Mouse (Mus musculus) forebrain, embryonic 11.5 days (tissue): ENCODE measurements around the gene Wnt7a. TPM values are rescaled to one million over a fixed set of nuclear protein-coding genes. Genes with fewer than 3 reads are reported as not detected.

ENCODE experiments used
- ATAC-seq: fragments of 200-750 bp; cut with Nextera tagmentation; replicated peaks from 2 replicates; pipeline ENCODE4 v1.8.0; 2017; ENCODE audit warnings: moderate TSS enrichment; ENCODE audit not compliant: low FRiP score
- DNase-seq: peaks from one replicate; pipeline ENCODE4 v3.0.0-alpha.2; 2017; ENCODE audit warnings: low spot score
- H3K27ac ChIP-seq: fragments of 300-500 bp; sonication (generic); 2 replicates; pipeline ENCODE4 v1.5.1; 2014; ENCODE audit warnings: low read depth, low read length
- H3K27me3 ChIP-seq: fragments of 300-500 bp; sonication (generic); 2 replicates; pipeline ENCODE4 v1.6.1; 2014; ENCODE audit warnings: mild to moderate bottlenecking, low read length, mixed read lengths; ENCODE audit not compliant: control insufficient read depth, insufficient read depth
- H3K36me3 ChIP-seq: fragments of 300-500 bp; sonication (generic); 2 replicates; pipeline ENCODE4 v1.6.1; 2014; ENCODE audit warnings: mild to moderate bottlenecking, low read length, moderate library complexity, mixed read lengths; ENCODE audit not compliant: control insufficient read depth, insufficient read depth
- H3K4me1 ChIP-seq: fragments of 300-500 bp; sonication (generic); replicated peaks from 2 replicates; pipeline ENCODE4 v1.6.1; 2014; ENCODE audit warnings: low read length, mixed read lengths; ENCODE audit not compliant: control insufficient read depth, insufficient read depth
- H3K4me2 ChIP-seq: fragments of 300-500 bp; sonication (generic); 2 replicates; pipeline ENCODE4 v1.6.1; 2014; ENCODE audit warnings: low read depth, mild to moderate bottlenecking, low read length, moderate library complexity, mixed read lengths; ENCODE audit not compliant: severe bottlenecking
- H3K4me3 ChIP-seq: fragments of 300-500 bp; sonication (generic); 2 replicates; pipeline ENCODE4 v1.5.1; 2014; ENCODE audit warnings: low read depth, low read length
- H3K9ac ChIP-seq: fragments of 300-500 bp; sonication (generic); 2 replicates; pipeline ENCODE4 v1.6.1; 2014; ENCODE audit warnings: low read length
- H3K9me3 ChIP-seq: fragments of 300-500 bp; sonication (generic); 2 replicates; pipeline ENCODE4 v1.6.1; 2016; ENCODE audit warnings: low read length, mixed read lengths; ENCODE audit not compliant: control insufficient read depth
- WGBS: fragments of 180-500 bp; shearing (Covaris S2); extraction: QIAGEN DNeasy Blood & Tissue Kit; methylation state at CpG from one replicate; pipeline ENCODE4 v1.1.7; 2014; 5-methylcytosine and 5-hydroxymethylcytosine counted together
- polyA plus RNA-seq: library from polyadenylated mRNA; unstranded; fragments of >200 nt; fragmentation: Nextera tagmentation; extraction: Ambion mirVana; gene quantifications from 2 replicates; pipeline ENCODE4 v1.2.1, GENCODE M21; 2014

Gene Wnt7a
- polyA plus RNA-seq, 1 experiment from 2014 or later: 13.7 TPM

DNA sequence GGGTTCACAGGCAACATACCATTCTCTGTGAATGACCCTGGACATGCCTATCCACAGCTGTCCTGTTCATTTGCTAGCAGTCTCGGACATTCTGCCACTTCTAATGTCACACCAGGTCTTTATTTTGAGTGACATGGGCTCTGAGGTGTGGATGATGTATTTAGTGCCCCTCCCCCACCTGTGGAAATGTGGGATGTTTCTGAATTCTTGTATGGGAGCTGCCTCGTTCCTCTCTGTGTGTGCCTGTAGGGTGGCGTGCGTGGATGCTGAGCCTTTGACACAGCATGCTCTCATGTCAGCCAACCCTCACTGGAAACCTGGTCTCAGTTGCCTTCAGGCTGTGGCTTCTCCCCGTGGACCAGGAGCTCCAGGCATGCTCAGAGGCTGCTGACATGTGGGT is 66.1 kb downstream of the Wnt7a start:
- no peak overlapping the region for H3K4me3 ChIP-seq
- no peak overlapping the region for H3K4me2 ChIP-seq
- 26% methylated on average over 5 of the region's 5 CpGs for WGBS
- H3K4me1 ChIP-seq: peaks cover 55% of the 10 kb centered on the region
- no peaks in the 10 kb centered on the region for H3K27me3 ChIP-seq
- no peak for ATAC-seq
- no peaks in the 10 kb centered on the region for H3K36me3 ChIP-seq
- H3K27ac ChIP-seq: peak overlapping the region; percentile 94
- no peak for DNase-seq
- H3K9ac ChIP-seq: peak overlapping the region; percentile 27
- H3K9me3 ChIP-seq: no peaks in the 10 kb centered on the region

DNA sequence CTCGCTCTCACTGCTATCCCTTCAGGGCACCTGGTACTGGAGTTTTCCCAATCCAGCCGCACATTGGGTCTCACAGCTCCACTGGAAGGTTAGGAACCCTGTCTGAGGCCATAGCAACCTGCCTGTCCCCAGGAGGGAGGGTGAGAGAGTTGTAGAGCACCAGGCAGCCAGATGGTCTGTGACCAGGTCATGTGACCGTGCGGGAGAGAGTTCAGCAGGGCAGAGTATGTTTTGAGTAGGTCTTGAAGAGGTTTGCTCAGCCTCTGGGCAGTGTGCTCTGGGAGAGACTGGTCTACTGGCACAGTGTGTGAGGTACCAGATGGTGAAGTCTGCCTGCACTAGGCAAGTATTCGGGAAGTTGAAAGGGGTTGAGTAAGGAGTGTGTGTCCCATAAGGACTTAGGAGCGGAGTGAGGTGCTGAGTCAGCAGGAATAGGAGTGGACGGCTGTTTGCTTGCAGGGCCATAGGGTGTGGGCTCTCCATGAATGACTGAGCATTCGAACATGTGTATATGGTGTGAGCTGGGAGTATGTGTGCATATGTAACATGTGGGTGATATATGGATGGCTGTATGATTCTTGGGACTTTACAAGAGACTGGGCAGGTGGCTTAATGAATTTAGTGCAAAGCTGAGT is 71.4 kb downstream of the Wnt7a start:
- ATAC-seq (no peak), DNase-seq (peak; percentile 39)
- no peak overlapping the region for H3K9ac ChIP-seq
- no peak overlapping the region for H3K4me2 ChIP-seq
- no peaks in the 10 kb centered on the region for H3K27me3 ChIP-seq
- H3K36me3 ChIP-seq: no peaks in the 10 kb centered on the region
- peaks cover 13% of the 10 kb centered on the region for H3K4me1 ChIP-seq
- no peak overlapping the region for H3K4me3 ChIP-seq
- H3K27ac ChIP-seq: no peak overlapping the region
- 77% methylated on average over 8 of the region's 8 CpGs for WGBS
- no peaks in the 10 kb centered on the region for H3K9me3 ChIP-seq

DNA sequence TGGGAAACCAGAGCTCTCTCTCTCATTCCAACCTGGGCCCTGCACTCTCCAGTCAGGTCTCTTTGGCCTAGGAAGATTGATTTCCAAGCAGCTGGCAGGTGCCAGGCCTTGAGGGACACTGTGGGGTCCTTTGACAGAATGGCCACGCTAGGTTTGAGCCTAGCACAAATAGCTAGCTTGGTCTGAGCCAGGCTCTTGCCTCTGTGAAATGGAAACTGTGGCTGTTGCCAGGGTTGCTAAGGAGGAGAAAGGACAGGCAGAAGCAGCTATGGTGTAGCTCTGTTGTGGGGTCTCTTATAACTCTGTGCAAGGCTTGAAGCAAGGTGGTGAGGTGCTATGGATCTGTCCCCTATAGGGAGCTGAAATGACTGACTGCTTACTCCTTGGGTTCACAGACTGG is 75.7 kb downstream of the Wnt7a start:
- Histone ChIP-seq H3K9ac (no peak overlapping the region), H3K4me2 (no peak overlapping the region), H3K27ac (no peak overlapping the region), H3K4me3 (no peak overlapping the region), H3K27me3 (no peaks in the 10 kb centered on the region), H3K4me1 (no peaks in the 10 kb centered on the region; the same call in 1 of the 2 replicates), H3K36me3 (no peaks in the 10 kb centered on the region), H3K9me3 (no peaks in the 10 kb centered on the region)
- ATAC-seq (no peak), DNase-seq (no peak)
- WGBS: 79% methylated on average over 1 of the region's 1 CpGs

DNA sequence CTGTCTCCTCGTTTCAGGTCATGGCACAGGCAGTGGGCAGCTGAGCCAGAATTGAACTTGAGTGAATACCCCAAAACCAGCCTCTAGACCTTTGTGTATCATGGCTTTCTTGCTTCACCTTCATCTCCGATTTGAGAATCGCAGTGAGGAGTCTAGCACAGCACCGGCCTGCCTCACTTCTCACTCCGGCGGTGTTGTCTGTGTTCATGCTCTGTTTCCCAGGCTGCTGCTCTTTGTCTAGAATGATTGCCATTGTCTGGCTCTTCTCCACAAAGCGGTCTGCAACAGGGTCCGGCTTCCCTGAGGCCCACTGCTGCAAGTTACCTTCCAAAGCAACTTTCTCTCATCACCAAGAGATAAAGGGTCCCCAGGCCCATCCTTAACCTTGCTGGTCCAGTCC is 79.3 kb downstream of the Wnt7a start:
- ATAC-seq: no peak
- H3K4me3 ChIP-seq: no peak overlapping the region
- H3K9me3 ChIP-seq: no peaks in the 10 kb centered on the region
- H3K4me2 ChIP-seq: no peak overlapping the region
- no peak overlapping the region for H3K9ac ChIP-seq
- WGBS: 84% methylated on average over 8 of the region's 8 CpGs
- no peak overlapping the region for H3K27ac ChIP-seq
- no peak for DNase-seq
- H3K36me3 ChIP-seq: no peaks in the 10 kb centered on the region
- no peaks in the 10 kb centered on the region for H3K4me1 ChIP-seq
- no peaks in the 10 kb centered on the region for H3K27me3 ChIP-seq

DNA sequence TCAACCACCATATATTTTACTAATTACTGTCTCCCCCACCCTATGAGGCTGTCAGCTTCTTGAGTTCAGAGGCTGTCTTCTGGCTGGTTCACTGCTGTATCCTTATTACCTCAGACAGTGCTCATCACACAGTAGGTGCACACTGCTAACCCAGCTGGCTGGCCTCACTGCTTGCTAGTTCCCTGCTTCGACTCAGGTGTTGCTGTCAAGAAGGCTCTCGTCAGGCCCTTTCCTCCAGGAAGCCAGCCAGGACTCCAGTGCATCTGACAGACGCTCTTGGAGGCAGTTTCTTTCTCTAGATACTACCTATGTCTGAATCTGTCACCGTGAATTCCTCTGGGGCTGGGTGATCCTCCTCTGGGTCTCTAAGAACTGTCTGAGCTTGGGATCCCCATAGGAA is 85.6 kb downstream of the Wnt7a start:
- Histone ChIP-seq H3K9me3 (no peaks in the 10 kb centered on the region), H3K4me3 (no peak overlapping the region), H3K36me3 (no peaks in the 10 kb centered on the region), H3K27me3 (no peaks in the 10 kb centered on the region), H3K9ac (no peak overlapping the region), H3K4me1 (0 out of 2 replicates have a peak, but pooled peaks cover 1% of the 10 kb centered on the region), H3K4me2 (no peak overlapping the region), H3K27ac (no peak overlapping the region)
- DNase-seq: no peak
- 85% methylated on average over 4 of the region's 4 CpGs for WGBS
- no peak for ATAC-seq

DNA sequence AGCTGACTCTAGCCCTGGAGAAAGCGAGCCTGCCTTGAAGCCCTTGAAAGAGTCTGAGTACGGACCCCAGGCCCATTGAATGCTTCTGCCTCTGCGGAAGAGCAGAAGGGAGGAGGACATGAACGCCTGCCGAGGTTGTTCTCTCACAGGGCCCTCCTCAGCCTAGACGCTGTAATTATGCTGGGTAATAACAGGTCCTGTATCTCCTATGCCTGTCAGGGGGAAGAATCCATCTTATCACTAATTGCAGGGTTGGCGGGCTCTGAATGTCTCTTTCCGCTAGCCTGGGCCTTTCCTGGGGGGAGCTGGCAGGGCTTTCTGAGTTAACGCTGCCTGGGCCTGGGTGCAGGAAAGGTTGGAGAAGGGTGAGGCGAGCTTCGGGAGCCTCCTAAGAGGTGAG is 86.4 kb downstream of the Wnt7a start:
- no peak overlapping the region for H3K4me3 ChIP-seq
- WGBS: 70% methylated on average over 11 of the region's 11 CpGs
- no peak overlapping the region for H3K4me2 ChIP-seq
- peak; percentile 47 for DNase-seq
- H3K27me3 ChIP-seq: no peaks in the 10 kb centered on the region
- no peaks in the 10 kb centered on the region for H3K9me3 ChIP-seq
- H3K36me3 ChIP-seq: no peaks in the 10 kb centered on the region
- no peak overlapping the region for H3K27ac ChIP-seq
- H3K4me1 ChIP-seq: 0 out of 2 replicates have a peak, but pooled peaks cover 1% of the 10 kb centered on the region
- no peak overlapping the region for H3K9ac ChIP-seq
- ATAC-seq: no peak

DNA sequence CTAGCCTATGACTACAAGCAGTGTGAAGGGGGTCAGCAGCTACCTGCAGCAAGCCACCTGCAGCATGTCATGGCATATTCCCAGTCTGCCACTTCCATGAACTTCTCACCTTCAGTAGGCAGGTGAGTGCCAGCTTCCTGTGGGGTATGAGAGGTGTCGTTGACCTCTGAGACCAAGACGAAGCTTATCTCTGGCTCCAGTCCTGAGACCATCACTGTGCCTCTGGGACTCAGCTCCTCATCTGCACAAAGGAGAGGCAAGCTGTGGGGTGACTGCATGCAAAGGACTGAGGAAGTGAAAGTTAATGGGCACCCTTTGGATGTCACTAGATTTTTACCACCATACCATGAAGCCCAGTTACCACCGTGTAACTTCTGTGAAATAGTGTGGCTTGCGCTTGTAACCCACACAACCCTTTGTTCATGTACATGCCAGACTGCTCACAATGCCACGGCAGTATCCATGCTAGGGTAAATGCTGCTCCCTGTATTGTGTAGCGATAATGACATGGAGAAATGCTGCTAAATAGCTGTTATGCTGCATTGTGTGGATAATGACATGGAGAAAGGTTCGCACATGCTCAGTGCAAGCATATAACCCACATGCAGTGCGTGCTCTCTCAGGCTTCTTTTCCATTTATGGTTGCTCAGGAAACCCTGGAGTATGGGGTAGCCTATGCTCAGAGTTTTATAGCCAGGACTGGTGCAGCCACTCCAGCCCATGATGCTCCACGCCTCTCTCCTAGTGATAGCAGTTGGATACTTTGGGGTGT is 89.0 kb downstream of the Wnt7a start:
- H3K4me1 ChIP-seq: 0 out of 2 replicates have a peak, but pooled peaks cover 1% of the 10 kb centered on the region
- no peaks in the 10 kb centered on the region for H3K36me3 ChIP-seq
- H3K27ac ChIP-seq: peak overlapping the region; percentile 8; the same call in 1 of the 2 replicates
- H3K9me3 ChIP-seq: no peaks in the 10 kb centered on the region; the same call in 1 of the 2 replicates
- H3K4me3 ChIP-seq: no peak overlapping the region
- DNase-seq (no peak), ATAC-seq (0 out of 2 replicates have a peak, but pooled peaks have one; percentile 39)
- H3K9ac ChIP-seq: no peak overlapping the region
- H3K4me2 ChIP-seq: no peak overlapping the region
- 88% methylated on average over 9 of the region's 9 CpGs for WGBS
- no peaks in the 10 kb centered on the region for H3K27me3 ChIP-seq
